Mouse (Mus musculus) inflammation-experienced regulatory T-cells, adult 16 weeks (primary cell): Measurements from ENCODE around the gene Wdr90. TPM values are rescaled to one million over a fixed set of nuclear protein-coding genes. Genes with fewer than 3 reads are reported as not detected.

Experiments
- polyA plus RNA-seq: library from polyadenylated mRNA; unstranded; fragments of 100-300 nt; shearing (Covaris generic); gene quantifications from one replicate; pipeline ENCODE4 v1.2.1, GENCODE M21; 2017

Wdr90 gene
- polyA plus RNA-seq = 9.9 TPM

GRCm38 (mm10) chr17:25860832-25861703 lies at the start of gene Wdr90:
Gene Wdr90, minus strand, starts transcription at chr17:25861501.

GRCm38 (mm10) chr17:25880196-25880910 lies 19.1 kb upstream of the Wdr90 start, which contains the start of gene Wfikkn1:
Gene Wfikkn1, minus strand, starts transcription at chr17:25880858.

GRCm38 (mm10) chr17:25874721-25875170 lies 13.4 kb upstream of the Wdr90 start, which contains the start of gene Mettl26:
Gene Mettl26, plus strand, starts transcription at chr17:25875074.

GRCm38 (mm10) chr17:25868601-25869191 lies 7.4 kb upstream of the Wdr90 start, which contains the start of gene Mcrip2:
Gene Mcrip2, minus strand, starts transcription at chr17:25868764.

GRCm38 (mm10) chr17:25844396-25844901 lies 16.9 kb downstream of the Wdr90 start, which contains the start of gene Rhot2:
Gene Rhot2, minus strand, starts transcription at chr17:25844851.

GRCm38 (mm10) chr17:25841117-25841880 lies 20.0 kb downstream of the Wdr90 start, which contains the start of gene Gm20683:
Gene Gm20683, minus strand, starts transcription at chr17:25841763.

GRCm38 (mm10) chr17:25837076-25837410 lies 24.3 kb downstream of the Wdr90 start, which contains the start of gene Rhbdl1:
Gene Rhbdl1, minus strand, starts transcription at chr17:25837295.

GRCm38 (mm10) chr17:25833291-25833663 lies 28.0 kb downstream of the Wdr90 start, which contains the start of gene Stub1:
Gene Stub1, minus strand, starts transcription at chr17:25833404.

GRCm38 (mm10) chr17:25828712-25829557 lies 32.4 kb downstream of the Wdr90 start, which contains the start of gene Jmjd8:
Gene Jmjd8, plus strand, starts transcription at chr17:25828867.

GRCm38 (mm10) chr17:25823452-25823851 lies 37.8 kb downstream of the Wdr90 start, which contains the start of gene Wdr24:
Gene Wdr24, plus strand, starts transcription at chr17:25823627.

GRCm38 (mm10) chr17:25808789-25809605 lies 52.3 kb downstream of the Wdr90 start, which contains the start of gene Fbxl16:
Gene Fbxl16, plus strand, starts transcription at chr17:25809085.

GRCm38 (mm10) chr17:25796951-25797369 lies 64.3 kb downstream of the Wdr90 start, which contains the start of gene Metrn:
Gene Metrn, minus strand, starts transcription at chr17:25797136.

GRCm38 (mm10) chr17:25795609-25796092 lies 65.7 kb downstream of the Wdr90 start, which contains the start of gene AC134908.4:
Gene AC134908.4, minus strand, starts transcription at chr17:25795659.

Other genes starting within 250 kb of the Wdr90 start
- not detected for gene Gng13, start 144.3 kb downstream of the Wdr90 start, polyA plus RNA-seq
- 7.4 TPM for gene Chtf18, start 134.1 kb downstream of the Wdr90 start, polyA plus RNA-seq
- gene Rpusd1, start 133.8 kb downstream of the Wdr90 start, polyA plus RNA-seq = 18.0 TPM
- gene Mslnl, start 125.5 kb downstream of the Wdr90 start, polyA plus RNA-seq = not detected
- gene Msln, start 107.1 kb downstream of the Wdr90 start, polyA plus RNA-seq = not detected
- gene Narfl, start 87.7 kb downstream of the Wdr90 start, polyA plus RNA-seq = 32.2 TPM
- 59.1 TPM for gene Haghl, start 75.8 kb downstream of the Wdr90 start, polyA plus RNA-seq
- gene Ccdc78, start 74.9 kb downstream of the Wdr90 start, polyA plus RNA-seq = 0.35 TPM
- gene Fam173a, start 68.6 kb downstream of the Wdr90 start, polyA plus RNA-seq = 247 TPM
- not detected for gene AC134908.4, start 65.8 kb downstream of the Wdr90 start, polyA plus RNA-seq
- 15.2 TPM for gene Metrn, start 64.4 kb downstream of the Wdr90 start, polyA plus RNA-seq
- gene Fbxl16, start 52.4 kb downstream of the Wdr90 start, polyA plus RNA-seq = not detected
- gene Wdr24, start 37.9 kb downstream of the Wdr90 start, polyA plus RNA-seq = 54.5 TPM
- gene Jmjd8, start 32.6 kb downstream of the Wdr90 start, polyA plus RNA-seq = 46.5 TPM
- gene Stub1, start 28.1 kb downstream of the Wdr90 start, polyA plus RNA-seq = 123 TPM
- gene Rhbdl1, start 24.2 kb downstream of the Wdr90 start, polyA plus RNA-seq = 0.80 TPM
- 0.59 TPM for gene Gm20683, start 19.7 kb downstream of the Wdr90 start, polyA plus RNA-seq
- 49.6 TPM for gene Rhot2, start 16.6 kb downstream of the Wdr90 start, polyA plus RNA-seq
- gene Mcrip2, start 7.3 kb upstream of the Wdr90 start, polyA plus RNA-seq = 6.3 TPM
- gene Mettl26, start 13.6 kb upstream of the Wdr90 start, polyA plus RNA-seq = 103 TPM
- 1.0 TPM for gene Wfikkn1, start 19.4 kb upstream of the Wdr90 start, polyA plus RNA-seq
- 9.1 TPM for gene Rab40c, start 58.2 kb upstream of the Wdr90 start, polyA plus RNA-seq
- 76.3 TPM for gene Pigq, start 83.4 kb upstream of the Wdr90 start, polyA plus RNA-seq
- not detected for gene Nhlrc4, start 83.5 kb upstream of the Wdr90 start, polyA plus RNA-seq
- not detected for gene A930017K11Rik, start 91.1 kb upstream of the Wdr90 start, polyA plus RNA-seq
- 27.9 TPM for gene Capn15, start 124.3 kb upstream of the Wdr90 start, polyA plus RNA-seq
- 2.0 TPM for gene Rab11fip3, start 208.1 kb upstream of the Wdr90 start, polyA plus RNA-seq
- 37.0 TPM for gene Decr2, start 228.8 kb upstream of the Wdr90 start, polyA plus RNA-seq
- 1.2 TPM for gene Nme4, start 234.1 kb upstream of the Wdr90 start, polyA plus RNA-seq